Comparison of ENCODE assay signal across 7 mouse cellular contexts in genomic region chr1:190911415-190912123, GRCm38 (mm10). TPM values are rescaled to one million over a fixed set of nuclear protein-coding genes. Genes with fewer than 3 reads are reported as not detected.
A peak's percentile ranks its signal among the peaks of the same experiment; 100 is the strongest.
DNase-seq lines count a peak whose midpoint lies in the region; ATAC-seq and TF ChIP-seq lines count a peak whose summit lies in the region.

Rps6kc1 (minus strand) TSS chr1:190911770.

- peak within 1 kb of the TSS; percentile 94 for H3K4me3 ChIP-seq in embryonic facial prominence, embryonic 10.5 days
- H3K4me3 ChIP-seq in limb, embryonic 10.5 days, result peak within 1 kb of the TSS; percentile 81
- H3K4me3 ChIP-seq in midbrain, embryonic 12.5 days, result peak within 1 kb of the TSS; percentile 84
- H3K4me3 ChIP-seq in small intestine, adult 2 months (ENCODE audit: low read depth, low read length), result peak within 1 kb of the TSS; percentile 96

- peak within 1 kb of the TSS; percentile 85 for H3K4me2 ChIP-seq in midbrain, embryonic 12.5 days (replicated peaks)

- TF ChIP-seq CTCF in small intestine, adult 2 months (IDR thresholded peaks at IDR 0.05; ENCODE audit: extremely low read depth, insufficient read length, insufficient replicate concordance, low read depth, low read length), result no peak

- no peaks in the 10 kb centered on the region for H3K36me3 ChIP-seq in embryonic facial prominence, embryonic 10.5 days (replicated peaks)
- H3K36me3 ChIP-seq in limb, embryonic 10.5 days, result no peaks in the 10 kb centered on the region
- H3K36me3 ChIP-seq in midbrain, embryonic 12.5 days, result no peaks in the 10 kb centered on the region
- H3K36me3 ChIP-seq in small intestine, adult 2 months (ENCODE audit: control insufficient read depth, insufficient read depth, low read length), result no peaks in the 10 kb centered on the region

- no peaks in the 10 kb centered on the region for H3K27me3 ChIP-seq in embryonic facial prominence, embryonic 10.5 days (replicated peaks; ENCODE audit: low read depth, poor library complexity, severe bottlenecking)
- no peaks in the 10 kb centered on the region for H3K27me3 ChIP-seq in limb, embryonic 10.5 days (ENCODE audit: low read depth, poor library complexity, severe bottlenecking)
- H3K27me3 ChIP-seq in midbrain, embryonic 12.5 days, result no peaks in the 10 kb centered on the region
- no peaks in the 10 kb centered on the region for H3K27me3 ChIP-seq in small intestine, adult 2 months (ENCODE audit: control insufficient read depth, insufficient read depth, low read length)

- ATAC-seq in granulocyte monocyte progenitor cell, adult 5-6 weeks (replicated peaks; ENCODE audit: poor library complexity, severe bottlenecking), result peak; percentile 75
- ATAC-seq in midbrain, embryonic 12.5 days (ENCODE audit: low FRiP score, low read depth), result peak; percentile 94

- H3K27ac ChIP-seq in embryonic facial prominence, embryonic 10.5 days (replicated peaks), result peak within 1 kb of the TSS; percentile 88
- peak within 1 kb of the TSS; percentile 86 for H3K27ac ChIP-seq in limb, embryonic 10.5 days
- peak within 1 kb of the TSS; percentile 74 for H3K27ac ChIP-seq in midbrain, embryonic 12.5 days (replicated peaks)
- peak within 1 kb of the TSS; percentile 63 for H3K27ac ChIP-seq in small intestine, adult 2 months (ENCODE audit: insufficient read depth, low read depth, low read length)

- TF ChIP-seq POLR2A in small intestine, adult 2 months (IDR thresholded peaks at IDR 0.05; ENCODE audit: low read depth, low read length), result peak; percentile 71

- DNase-seq in adrenal gland, postnatal 10 days, result peak; percentile 87
- DNase-seq in embryonic facial prominence, embryonic 10.5 days (ENCODE audit: low spot score), result peak; percentile 86
- DNase-seq in kidney, adult 11 months, result peak; percentile 72
- DNase-seq in limb, embryonic 10.5 days (ENCODE audit: low spot score), result peak; percentile 83

- under 1% methylated on average over 47 of the region's 47 CpGs for WGBS in embryonic facial prominence, embryonic 10.5 days
- WGBS in limb, embryonic 10.5 days, result under 1% methylated on average over 47 of the region's 47 CpGs
- under 1% methylated on average over 46 of the region's 47 CpGs for WGBS in midbrain, embryonic 12.5 days
- 1% methylated on average over 47 of the region's 47 CpGs for WGBS in small intestine, adult 2 months

- H3K9me3 ChIP-seq in embryonic facial prominence, embryonic 10.5 days, result no peaks in the 10 kb centered on the region
- no peaks in the 10 kb centered on the region for H3K9me3 ChIP-seq in limb, embryonic 10.5 days (replicated peaks)
- H3K9me3 ChIP-seq in midbrain, embryonic 12.5 days, result no peaks in the 10 kb centered on the region

- peak within 1 kb of the TSS; percentile 87 for H3K9ac ChIP-seq in midbrain, embryonic 12.5 days (replicated peaks)

- H3K4me1 ChIP-seq in embryonic facial prominence, embryonic 10.5 days, result peaks cover 25% of the 10 kb centered on the region
- H3K4me1 ChIP-seq in limb, embryonic 10.5 days, result peaks cover 16% of the 10 kb centered on the region
- peaks cover 16% of the 10 kb centered on the region for H3K4me1 ChIP-seq in midbrain, embryonic 12.5 days
- H3K4me1 ChIP-seq in small intestine, adult 2 months (ENCODE audit: control insufficient read depth, insufficient read depth, insufficient read length, low read length), result peaks cover 11% of the 10 kb centered on the region; the same call in 1 of the 2 replicates

RNA-seq across cellular contexts. Expression of gene Rps6kc1, which starts in this region (rescaled TPM):
- total RNA-seq in adrenal gland, postnatal 10 days (2021), result 10 to 100 TPM; 26.2 to 27.6 TPM
- 14.6 and 16.9 TPM in 2 replicates for polyA plus RNA-seq in embryonic facial prominence, embryonic 10.5 days (2016; fragmentation: Nextera tagmentation; extraction: Ambion mirVana)
- total RNA-seq in granulocyte monocyte progenitor cell, adult 5-6 weeks (2014; fragmentation: Nextera tagmentation), result 5.1 and 6.7 TPM in 2 replicates
- total RNA-seq in granulocyte monocyte progenitor cell, adult 5-6 weeks (2017), result 9.4 and 16.0 TPM in 2 replicates
- polyA plus RNA-seq in limb, embryonic 10.5 days (2016; fragmentation: Nextera tagmentation; extraction: Ambion mirVana), result 13.0 and 16.3 TPM in 2 replicates
- polyA plus RNA-seq in midbrain, embryonic 12.5 days (2016; fragmentation: Nextera tagmentation; extraction: Ambion mirVana), result 23.5 and 26.8 TPM in 2 replicates
- 2.2 and 7.1 TPM in 2 replicates for polyA plus RNA-seq in small intestine, adult 2 months (2012; rRNA removed)

Comparison
In these comparisons a context has a peak if more than half of its experiments do, and no peak if none do; other contexts are left out.
1. Peak in every context shown above with its lines: DNase-seq, ATAC-seq, H3K4me3 ChIP-seq and H3K27ac ChIP-seq.